Mouse (Mus musculus): ENCODE results near the gene Asic3. TPM values are rescaled to one million over a fixed set of nuclear protein-coding genes. Genes with fewer than 3 reads are reported as not detected.

Asic3 gene
- polyA plus RNA-seq, 1 experiment, result not detected

DNA sequence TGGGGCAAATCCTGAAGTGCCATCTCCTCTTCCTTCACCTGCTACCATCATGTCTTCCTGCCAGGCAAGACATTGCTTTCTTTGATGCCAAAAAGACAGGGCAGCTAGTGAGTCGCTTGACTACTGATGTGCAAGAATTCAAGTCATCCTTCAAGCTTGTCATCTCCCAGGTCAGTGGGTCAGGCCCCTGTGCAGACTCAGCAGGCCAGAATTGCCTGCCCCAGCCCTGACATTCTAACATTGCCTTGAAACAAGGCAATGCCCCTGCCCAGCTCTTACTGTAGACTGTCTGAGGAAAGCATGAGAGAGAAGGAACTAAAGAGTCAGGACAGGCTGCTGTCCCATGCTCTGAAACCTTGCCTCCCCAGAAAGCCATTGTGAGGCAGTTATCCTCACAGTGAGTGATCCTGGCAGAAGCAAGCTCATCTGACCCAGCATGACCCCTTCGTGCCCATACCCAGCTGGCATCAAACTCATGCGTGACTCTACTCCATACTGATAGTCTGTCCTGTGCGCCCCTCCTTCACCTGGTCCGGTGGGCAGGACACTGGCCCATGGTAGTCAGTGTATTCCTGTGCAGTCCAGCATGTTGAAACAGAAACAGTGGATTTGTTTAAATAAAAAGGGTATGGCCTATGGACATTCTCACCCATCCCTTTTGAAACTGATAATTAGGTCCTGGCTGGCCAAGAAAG, 12.1 kb upstream of the Asic3 start:
- Histone ChIP-seq H3K4me3 (replicated peaks; ENCODE audit: control insufficient read depth, low read depth, low read length) (no peak overlapping the region), H3K4me1 (ENCODE audit: control insufficient read depth, insufficient read depth, low read length) (no peaks in the 10 kb centered on the region), H3K27ac (ENCODE audit: control insufficient read depth, insufficient read depth, low read depth, low read length, poor library complexity) (no peak overlapping the region)
- TF ChIP-seq CTCF (IDR thresholded peaks at IDR 0.05; ENCODE audit: control insufficient read depth, insufficient read depth, low read length), result no peak
- no peak for TF ChIP-seq POLR2A (IDR thresholded peaks at IDR 0.05; ENCODE audit: borderline replicate concordance, control insufficient read depth, low read depth, low read length)
- WGBS, result 85% methylated on average over 5 of the region's 5 CpGs

DNA sequence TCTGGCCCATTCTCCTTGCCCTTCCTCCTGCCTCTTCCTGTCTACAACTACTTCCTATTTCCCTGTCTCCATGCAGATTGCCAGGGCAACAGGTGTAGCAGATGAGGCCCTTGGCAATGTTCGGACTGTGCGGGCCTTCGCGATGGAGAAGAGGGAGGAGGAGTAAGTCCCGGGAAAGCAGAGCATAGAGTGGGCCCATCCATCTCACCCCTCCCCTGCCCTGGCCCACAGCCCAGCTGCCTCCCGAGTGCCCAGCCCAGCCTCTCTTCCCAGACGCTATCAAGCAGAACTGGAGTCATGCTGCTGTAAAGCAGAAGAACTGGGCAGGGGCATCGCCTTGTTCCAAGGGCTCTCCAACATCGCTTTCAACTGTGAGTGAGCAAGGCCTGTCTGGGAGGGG, 11.2 kb upstream of the Asic3 start:
- 84% methylated on average over 9 of the region's 9 CpGs for WGBS
- Histone ChIP-seq H3K4me1 (ENCODE audit: control insufficient read depth, insufficient read depth, low read length) (no peaks in the 10 kb centered on the region), H3K27ac (ENCODE audit: control insufficient read depth, insufficient read depth, low read depth, low read length, poor library complexity) (no peak overlapping the region), H3K4me3 (replicated peaks; ENCODE audit: control insufficient read depth, low read depth, low read length) (no peak overlapping the region)
- no peak for TF ChIP-seq CTCF (IDR thresholded peaks at IDR 0.05; ENCODE audit: control insufficient read depth, insufficient read depth, low read length)
- no peak for TF ChIP-seq POLR2A (IDR thresholded peaks at IDR 0.05; ENCODE audit: borderline replicate concordance, control insufficient read depth, low read depth, low read length)

DNA sequence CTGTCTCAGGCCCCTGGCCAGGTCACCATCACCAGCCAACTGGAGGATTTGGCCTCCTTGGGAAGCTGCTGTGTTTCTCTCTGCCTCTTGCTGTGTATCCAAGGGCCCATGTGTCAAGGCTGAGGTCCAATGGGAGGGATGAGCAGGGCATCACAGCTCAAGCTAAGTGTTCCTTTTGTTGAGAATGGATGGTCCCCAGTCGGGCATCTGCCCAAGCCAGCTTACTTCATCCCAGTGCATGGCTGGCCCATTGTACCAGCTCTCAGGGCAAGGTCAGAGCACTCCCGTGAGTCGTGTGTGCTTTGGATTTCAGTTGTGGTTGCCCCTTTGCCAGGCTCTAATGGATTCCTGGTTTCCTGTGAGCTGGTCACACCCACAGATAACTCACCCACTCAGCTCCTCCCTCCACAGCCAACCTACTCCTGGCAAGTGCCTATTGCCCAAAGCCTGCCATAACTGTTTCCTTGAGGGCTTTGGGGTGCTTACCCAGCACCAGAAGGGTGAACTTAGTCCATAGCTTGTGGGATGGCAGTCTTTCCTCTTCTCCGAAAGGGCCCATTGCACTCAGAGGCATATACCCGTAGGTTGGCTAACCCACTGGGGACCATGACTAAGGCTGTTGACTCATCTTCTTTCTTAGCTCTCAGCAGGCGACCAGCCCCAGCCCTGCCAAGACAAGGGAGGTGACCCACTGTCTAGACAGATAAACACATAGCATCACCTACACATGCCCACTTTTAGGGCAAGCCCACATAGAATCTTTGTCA, 8.4 kb upstream of the Asic3 start:
- no peak overlapping the region for H3K27ac ChIP-seq (ENCODE audit: control insufficient read depth, insufficient read depth, low read depth, low read length, poor library complexity)
- WGBS, result 63% methylated on average over 6 of the region's 6 CpGs

DNA sequence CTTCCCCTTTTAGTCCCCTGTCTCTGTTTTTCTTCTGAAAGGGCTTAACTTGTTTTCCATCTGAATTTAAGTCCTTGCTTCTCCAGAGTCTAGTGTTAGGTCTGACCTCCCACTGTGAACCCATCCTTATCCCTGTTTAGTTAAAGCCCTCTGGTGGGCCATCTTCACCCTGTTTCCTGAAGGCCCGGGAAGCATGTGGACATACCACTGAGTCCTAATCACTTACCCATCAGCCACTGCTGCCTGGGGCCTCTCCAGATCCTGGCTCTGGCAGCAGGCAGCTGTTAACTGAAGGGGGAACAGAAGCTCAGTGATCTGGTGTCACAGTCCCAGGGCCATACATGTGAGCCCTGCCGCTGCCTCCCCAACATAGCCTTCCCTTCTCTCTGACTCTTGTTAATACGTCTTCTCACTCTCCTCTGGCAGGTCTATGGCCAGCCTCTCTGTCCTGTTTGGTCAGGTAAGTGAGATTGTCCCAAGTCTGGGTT, 7.8 kb upstream of the Asic3 start:
- TF ChIP-seq CTCF (IDR thresholded peaks at IDR 0.05; ENCODE audit: control insufficient read depth, insufficient read depth, low read length) (no peak), POLR2A (IDR thresholded peaks at IDR 0.05; ENCODE audit: borderline replicate concordance, control insufficient read depth, low read depth, low read length) (no peak)
- WGBS, result 79% methylated on average over 3 of the region's 3 CpGs
- H3K27ac ChIP-seq (ENCODE audit: control insufficient read depth, insufficient read depth, low read depth, low read length, poor library complexity), result no peak overlapping the region

More for the DNA sequence above, 8.4 kb upstream of the Asic3 start:
- H3K4me3 ChIP-seq (replicated peaks; ENCODE audit: control insufficient read depth, low read depth, low read length), result no peak overlapping the region
- H3K4me1 ChIP-seq (ENCODE audit: control insufficient read depth, insufficient read depth, low read length), result no peaks in the 10 kb centered on the region
- no peak for TF ChIP-seq CTCF (IDR thresholded peaks at IDR 0.05; ENCODE audit: control insufficient read depth, insufficient read depth, low read length)
- no peak for TF ChIP-seq POLR2A (IDR thresholded peaks at IDR 0.05; ENCODE audit: borderline replicate concordance, control insufficient read depth, low read depth, low read length)

DNA sequence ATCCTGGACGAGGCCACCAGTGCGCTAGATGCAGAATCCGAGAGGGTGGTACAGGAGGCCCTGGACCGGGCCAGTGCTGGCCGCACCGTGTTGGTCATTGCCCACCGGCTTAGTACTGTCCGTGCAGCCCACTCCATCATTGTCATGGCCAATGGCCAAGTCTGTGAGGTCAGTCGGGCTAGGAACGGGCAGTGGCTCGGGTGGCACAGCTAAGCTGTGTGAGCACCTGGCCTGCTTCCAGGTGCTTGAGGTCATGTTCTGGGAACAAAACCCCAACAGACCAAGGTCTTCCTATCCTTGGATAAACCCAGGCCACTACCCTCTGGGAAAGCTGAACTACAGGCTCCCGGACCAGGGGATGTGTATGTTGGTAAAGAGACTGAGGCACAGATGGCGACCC, 4.5 kb upstream of the Asic3 start:
- Histone ChIP-seq H3K4me1 (ENCODE audit: control insufficient read depth, insufficient read depth, low read length) (no peaks in the 10 kb centered on the region), H3K4me3 (replicated peaks; ENCODE audit: control insufficient read depth, low read depth, low read length) (no peak overlapping the region), H3K27ac (ENCODE audit: control insufficient read depth, insufficient read depth, low read depth, low read length, poor library complexity) (no peak overlapping the region)
- 85% methylated on average over 13 of the region's 13 CpGs for WGBS
- TF ChIP-seq CTCF (IDR thresholded peaks at IDR 0.05; ENCODE audit: control insufficient read depth, insufficient read depth, low read length) (no peak), POLR2A (IDR thresholded peaks at IDR 0.05; ENCODE audit: borderline replicate concordance, control insufficient read depth, low read depth, low read length) (no peak)

More for the DNA sequence above, 7.8 kb upstream of the Asic3 start:
- H3K4me1 ChIP-seq (ENCODE audit: control insufficient read depth, insufficient read depth, low read length), result no peaks in the 10 kb centered on the region
- no peak overlapping the region for H3K4me3 ChIP-seq (replicated peaks; ENCODE audit: control insufficient read depth, low read depth, low read length)

DNA sequence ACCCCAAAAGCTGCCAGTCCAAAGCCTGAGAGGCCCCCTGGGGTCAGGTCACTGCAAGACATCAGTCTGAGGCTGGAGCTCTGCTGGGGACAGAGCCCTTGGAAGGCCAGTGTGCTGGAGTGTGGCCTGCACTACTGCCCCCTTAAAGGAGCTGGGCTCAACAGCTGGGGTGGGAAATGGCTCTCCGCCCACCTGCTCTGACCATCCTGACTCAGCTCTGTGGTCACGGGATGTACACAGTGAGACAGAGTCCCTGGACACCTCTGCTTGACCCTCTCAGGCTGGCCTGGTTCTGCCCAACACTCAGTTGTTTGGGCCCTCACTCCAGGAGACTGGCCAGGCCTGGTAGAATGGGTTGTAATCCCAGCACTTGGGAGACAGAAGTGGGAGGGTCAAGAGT, 3.7 kb upstream of the Asic3 start:
- Histone ChIP-seq H3K4me3 (replicated peaks; ENCODE audit: control insufficient read depth, low read depth, low read length) (no peak overlapping the region), H3K4me1 (ENCODE audit: control insufficient read depth, insufficient read depth, low read length) (no peaks in the 10 kb centered on the region), H3K27ac (ENCODE audit: control insufficient read depth, insufficient read depth, low read depth, low read length, poor library complexity) (no peak overlapping the region)
- TF ChIP-seq CTCF (IDR thresholded peaks at IDR 0.05; ENCODE audit: control insufficient read depth, insufficient read depth, low read length), result no peak
- no peak for TF ChIP-seq POLR2A (IDR thresholded peaks at IDR 0.05; ENCODE audit: borderline replicate concordance, control insufficient read depth, low read depth, low read length)
- 77% methylated on average over 2 of the region's 2 CpGs for WGBS

DNA sequence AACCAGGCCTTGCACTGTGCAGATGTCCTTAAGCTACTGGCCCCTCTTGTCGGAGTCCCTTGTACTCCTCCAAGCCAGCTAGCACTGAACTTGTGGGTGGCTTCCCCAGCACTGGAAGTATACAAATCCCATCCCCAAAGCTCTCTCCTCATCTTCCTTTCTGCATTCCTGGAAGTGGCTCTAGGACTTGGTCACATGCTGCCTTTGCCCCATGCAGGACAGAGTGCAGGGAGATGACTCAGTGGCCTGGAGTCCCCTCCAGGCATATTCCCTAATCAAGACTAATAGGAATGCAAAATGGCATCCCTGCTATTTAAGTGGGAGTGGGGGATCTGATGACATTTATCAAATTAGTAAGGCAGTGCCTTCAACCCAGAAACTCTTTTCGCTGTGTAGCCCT, 1.1 kb upstream of the Asic3 start:
- H3K4me1 ChIP-seq (ENCODE audit: control insufficient read depth, insufficient read depth, low read length), result no peaks in the 10 kb centered on the region; the same call in 1 of the 2 replicates

DNA sequence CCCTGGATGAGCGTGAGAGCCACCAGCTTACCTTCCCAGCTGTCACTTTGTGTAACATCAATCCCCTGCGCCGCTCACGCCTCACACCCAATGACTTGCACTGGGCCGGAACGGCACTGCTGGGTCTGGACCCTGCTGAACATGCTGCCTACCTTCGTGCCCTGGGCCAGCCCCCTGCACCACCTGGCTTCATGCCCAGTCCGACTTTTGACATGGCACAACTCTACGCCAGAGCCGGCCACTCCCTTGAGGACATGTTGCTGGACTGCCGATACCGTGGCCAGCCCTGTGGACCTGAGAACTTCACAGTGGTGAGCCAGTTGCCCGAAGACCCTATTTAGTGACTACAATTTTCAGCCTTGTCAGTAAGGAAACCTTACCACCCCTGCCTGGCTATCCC, 746 bp downstream of the Asic3 start:
- Histone ChIP-seq H3K4me3 (replicated peaks; ENCODE audit: control insufficient read depth, low read depth, low read length) (no peak overlapping the region), H3K27ac (ENCODE audit: control insufficient read depth, insufficient read depth, low read depth, low read length, poor library complexity) (no peak overlapping the region), H3K4me1 (ENCODE audit: control insufficient read depth, insufficient read depth, low read length) (no peaks in the 10 kb centered on the region; the same call in 1 of the 2 replicates)
- 80% methylated on average over 13 of the region's 13 CpGs for WGBS
- TF ChIP-seq CTCF (IDR thresholded peaks at IDR 0.05; ENCODE audit: control insufficient read depth, insufficient read depth, low read length), result no peak
- TF ChIP-seq POLR2A (IDR thresholded peaks at IDR 0.05; ENCODE audit: borderline replicate concordance, control insufficient read depth, low read depth, low read length), result no peak

More for the DNA sequence above, 1.1 kb upstream of the Asic3 start:
- TF ChIP-seq POLR2A (IDR thresholded peaks at IDR 0.05; ENCODE audit: borderline replicate concordance, control insufficient read depth, low read depth, low read length), result no peak
- no peak for TF ChIP-seq CTCF (IDR thresholded peaks at IDR 0.05; ENCODE audit: control insufficient read depth, insufficient read depth, low read length)
- 87% methylated on average over 2 of the region's 2 CpGs for WGBS
- H3K4me3 ChIP-seq (replicated peaks; ENCODE audit: control insufficient read depth, low read depth, low read length), result no peak overlapping the region
- no peak overlapping the region for H3K27ac ChIP-seq (ENCODE audit: control insufficient read depth, insufficient read depth, low read depth, low read length, poor library complexity)

All from bone marrow, adult 2 months (tissue).